Mouse (Mus musculus): ENCODE data around the gene Ugt1a9.
A peak's percentile ranks its signal among the peaks of the same experiment; 100 is the strongest.
"Not testable (repeated sequence)": the region's sequence is repeated elsewhere in the genome, so short reads cannot be mapped to it uniquely, and the experiment has no call there.

- peak; percentile 62 for TF ChIP-seq CTCF (IDR thresholded peaks at IDR 0.05; ENCODE audit: low read depth)
- not testable (repeated sequence) for TF ChIP-seq EP300 (optimal IDR thresholded peaks at IDR 0.05)
Observed at GRCm38 (mm10) chr1:88120550-88120949, 50.0 kb downstream of the Ugt1a9 start.

All from stomach, postnatal 0 days (tissue).